Mouse (Mus musculus): ENCODE measurements around the gene Col27a1. TPM values are rescaled to one million over a fixed set of nuclear protein-coding genes. Genes with fewer than 3 reads are reported as not detected.
A peak's percentile ranks its signal among the peaks of the same experiment; 100 is the strongest.

Col27a1 gene
- total RNA-seq, 2 experiments from 2014 or later: 0.46 to 0.47 TPM

DNA sequence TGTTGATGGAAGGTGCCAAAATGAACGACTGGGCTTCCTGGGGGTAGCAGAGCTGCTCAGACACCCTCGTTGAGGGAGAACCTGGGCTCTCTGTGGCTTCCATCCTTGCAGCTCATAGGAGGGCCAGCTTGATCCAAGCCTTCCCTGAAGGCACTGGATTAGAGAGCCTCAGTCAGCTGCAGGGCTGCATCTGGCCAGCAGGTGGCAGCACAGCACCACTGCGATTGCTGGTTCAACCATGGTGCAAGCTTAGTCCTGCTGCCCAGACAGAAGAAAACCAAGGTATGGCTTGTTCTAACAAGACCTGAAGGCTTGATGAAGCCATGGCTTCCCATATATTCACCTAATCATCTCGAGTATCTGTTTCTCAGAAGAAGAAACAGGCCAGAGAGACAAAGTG is 154.8 kb downstream of the Col27a1 start:
- DNase-seq (ENCODE audit: low spot score): peak; percentile 87

DNA sequence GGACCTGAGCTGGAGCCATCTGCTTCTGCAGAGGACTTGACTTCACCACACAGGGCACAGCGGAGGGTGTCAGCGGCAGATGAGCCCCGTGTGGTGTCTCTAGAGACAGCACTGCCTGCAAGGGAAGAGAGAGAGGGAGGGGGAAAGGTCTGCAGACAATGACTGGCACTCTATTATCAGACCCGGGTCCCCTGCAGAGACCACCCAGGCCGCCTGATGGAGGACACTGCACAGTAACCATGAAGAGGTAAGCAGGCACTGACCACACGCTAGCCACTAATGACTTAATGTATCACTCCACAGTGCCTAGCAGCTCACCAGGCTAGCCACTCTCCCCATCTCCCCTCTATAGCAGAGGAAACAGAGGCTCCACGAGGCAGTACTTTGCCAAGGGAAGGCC is 157.1 kb downstream of the Col27a1 start:
- no peak for DNase-seq (ENCODE audit: low spot score)

DNA sequence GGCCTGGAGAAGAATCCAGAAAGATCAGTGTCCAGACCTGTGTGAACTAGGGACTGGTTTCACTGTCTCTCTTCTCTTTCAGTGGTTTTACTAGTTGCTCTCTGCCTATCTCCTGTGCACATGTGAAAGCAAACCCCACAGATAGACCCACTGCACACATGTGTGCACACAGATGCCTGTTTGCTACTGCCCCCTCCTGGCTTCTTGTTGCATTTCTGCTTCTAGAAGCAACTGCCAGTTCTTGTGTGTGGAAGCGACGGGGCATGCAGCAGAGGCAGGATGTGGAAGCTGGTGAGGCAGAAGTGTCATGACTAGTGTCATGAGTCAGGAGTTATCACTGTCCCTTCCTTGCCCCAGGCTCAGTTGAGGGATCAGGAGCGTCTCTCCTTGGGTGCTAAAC is 158.1 kb downstream of the Col27a1 start:
- peak; percentile 28 for DNase-seq (ENCODE audit: low spot score)

DNA sequence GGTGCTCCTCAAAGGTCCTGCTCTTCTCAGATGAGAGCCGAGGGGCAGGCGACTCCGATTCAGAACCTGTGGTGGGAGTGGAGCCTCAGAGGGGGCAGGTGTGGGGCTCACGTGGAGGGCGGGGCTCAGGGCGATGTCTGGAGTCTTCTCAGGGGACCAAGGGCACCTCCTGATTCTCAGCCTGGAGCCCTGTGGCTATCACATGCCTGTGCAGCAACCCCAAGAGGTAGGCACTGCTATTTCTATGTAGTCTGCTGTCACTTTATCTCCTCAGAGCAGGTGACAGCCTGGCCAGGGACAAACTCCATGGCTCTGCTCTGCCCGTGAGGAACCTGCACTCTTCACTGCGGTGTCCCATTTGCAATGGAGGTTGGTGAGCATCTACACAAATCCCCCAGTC is 159.6 kb downstream of the Col27a1 start:
- no peak for DNase-seq (ENCODE audit: low spot score)

DNA sequence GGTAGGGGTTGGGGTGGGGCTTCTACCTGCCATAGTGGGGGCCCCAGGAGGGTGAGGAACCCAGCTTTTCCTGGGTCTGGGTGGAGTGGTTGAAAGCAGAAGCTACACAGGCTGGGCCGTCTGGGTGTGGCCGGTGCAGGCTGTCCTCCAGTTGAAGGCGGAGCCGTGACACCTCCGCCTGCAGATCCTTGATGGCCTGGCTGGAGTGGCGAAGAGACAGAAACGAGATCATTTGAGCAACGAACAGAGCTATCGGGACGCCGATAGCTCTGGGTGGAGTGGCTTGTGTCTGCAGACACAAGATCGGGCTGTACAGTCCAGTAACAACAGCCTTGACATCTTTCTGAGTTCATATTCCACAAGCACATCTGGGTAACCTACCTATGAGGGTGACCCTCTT is 160.5 kb downstream of the Col27a1 start:
- no peak for DNase-seq (ENCODE audit: low spot score)

DNA sequence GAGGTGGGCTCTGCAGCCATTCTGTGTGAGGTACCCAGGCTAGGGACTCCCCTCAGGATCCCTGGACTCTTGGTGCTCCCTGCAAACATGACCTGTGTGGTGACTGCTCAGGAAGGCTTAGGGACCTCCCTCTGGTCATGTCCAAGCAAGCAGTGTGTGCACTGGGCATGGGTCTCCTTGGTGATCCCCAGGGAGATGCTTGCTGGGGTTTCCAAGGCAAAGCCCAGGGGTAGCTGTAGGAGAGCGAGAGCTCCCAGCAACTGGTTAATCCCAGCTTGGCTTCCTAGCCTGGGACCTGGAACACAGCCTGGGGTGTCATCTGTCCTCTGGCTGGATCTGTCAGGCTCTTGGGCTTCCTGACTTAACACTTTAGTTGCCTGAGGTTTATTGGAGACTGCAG is 161.6 kb downstream of the Col27a1 start:
- peak; percentile 64 for DNase-seq (ENCODE audit: low spot score)

DNA sequence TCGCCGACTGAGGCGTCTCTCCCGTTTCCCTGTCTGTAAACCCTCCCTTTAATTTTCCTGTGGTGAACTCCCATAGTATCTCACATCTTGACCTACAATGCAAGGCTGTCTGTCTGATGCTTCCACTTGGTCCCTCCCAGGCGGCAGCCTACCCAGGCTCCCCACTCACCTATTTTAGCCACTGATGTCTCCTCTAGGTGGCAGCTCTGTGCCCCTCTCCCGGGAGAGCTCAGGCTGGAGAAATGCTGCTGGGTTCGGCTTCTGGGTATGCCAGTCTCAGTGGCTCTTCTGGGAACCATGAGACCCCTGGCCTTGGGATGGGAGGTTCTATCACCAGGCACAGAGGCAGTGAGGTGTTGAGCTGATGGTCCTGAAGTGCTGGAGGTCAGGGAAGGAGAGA is 163.7 kb downstream of the Col27a1 start:
- DNase-seq (ENCODE audit: low spot score): no peak

DNA sequence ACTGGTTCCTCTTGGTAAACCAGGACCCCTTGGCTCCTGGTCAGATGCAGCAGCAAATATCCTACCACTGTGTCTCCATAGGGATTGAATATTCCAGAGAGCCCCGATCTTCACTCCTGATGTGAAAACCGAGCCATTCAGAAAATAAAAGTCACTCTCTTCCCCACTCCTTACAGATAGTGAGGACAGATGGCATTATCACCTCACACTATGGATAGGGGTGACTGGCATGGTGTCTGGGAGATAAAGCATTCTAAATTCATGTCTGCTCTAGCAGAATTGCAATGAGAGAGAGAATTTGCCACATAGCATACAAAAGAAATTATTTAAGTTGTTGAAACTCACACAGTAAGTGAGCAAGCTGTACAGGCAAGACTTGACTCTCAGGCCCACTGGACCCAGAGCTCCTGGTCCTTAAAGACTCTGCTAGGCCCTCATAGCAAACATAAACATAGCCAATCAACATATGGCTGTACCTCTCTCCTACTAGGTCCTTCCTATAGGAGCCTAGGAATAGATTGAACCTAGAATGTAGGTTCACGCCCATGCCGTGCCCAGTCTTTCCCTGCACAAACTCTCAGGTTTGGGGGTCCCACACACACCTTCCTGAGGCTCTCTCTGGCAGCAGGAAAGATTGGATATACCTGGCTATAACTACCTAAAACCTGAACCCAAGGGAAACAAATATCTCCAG is 169.0 kb downstream of the Col27a1 start:
- DNase-seq (ENCODE audit: low spot score): no peak

DNA sequence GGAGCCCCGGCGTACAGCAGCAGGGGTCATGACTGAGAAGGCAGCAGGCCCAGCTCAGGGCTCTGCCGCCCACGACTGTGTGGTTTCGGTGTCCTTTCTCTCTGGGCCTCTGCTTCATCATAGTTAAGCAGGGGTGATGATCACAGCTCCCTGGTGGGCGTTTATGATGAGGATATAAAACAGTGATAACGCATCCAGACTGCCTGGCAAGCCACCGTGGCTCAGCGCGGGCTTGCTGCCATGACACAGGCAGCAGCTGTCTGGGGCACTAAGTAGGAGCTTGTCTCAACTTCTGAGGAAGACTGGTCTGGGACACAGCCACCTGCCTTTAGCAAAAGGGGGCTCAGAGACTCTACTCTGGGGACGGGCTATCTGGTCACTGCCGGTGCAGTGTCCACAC is 169.7 kb downstream of the Col27a1 start:
- DNase-seq (ENCODE audit: low spot score): no peak

DNA sequence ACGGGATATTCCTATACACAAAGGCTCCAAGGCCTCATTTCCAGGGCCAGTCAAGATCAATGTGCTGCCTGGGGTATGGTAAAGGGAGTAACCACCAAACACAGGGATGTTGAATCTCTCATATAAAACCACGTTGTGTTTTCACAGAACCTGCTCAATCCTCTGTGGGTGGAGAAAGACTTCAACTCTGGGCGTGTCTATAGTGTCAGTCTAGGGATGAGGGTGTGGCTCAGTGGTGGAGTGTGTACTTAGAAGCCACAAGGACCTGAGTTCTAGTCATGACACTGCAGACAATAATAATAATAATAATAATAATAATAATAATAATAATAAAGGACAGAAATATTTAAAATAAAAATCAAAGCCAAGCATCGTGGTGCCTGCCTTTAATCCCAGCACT is 170.5 kb downstream of the Col27a1 start:
- no peak for DNase-seq (ENCODE audit: low spot score)

Small RNAs within 50 kb of the gene (microRNA-seq; reads per million reads assigned to microRNA genes)
- 485 reads per million, percentile 75 among the genes with 10 or more reads in this experiment for gene Mir455

Other genes with a start within 250 kb of the Col27a1 start
- gene Zfp618, start 248.4 kb upstream of the Col27a1 start, total RNA-seq (2021): under 1 TPM; 0.18 to 0.28 TPM
- 1 to 10 TPM in 1 of 2 experiments, not detected in 1; 1.1 TPM for gene Ambp, start 59.2 kb upstream of the Col27a1 start, total RNA-seq (2021)
- not detected for gene Kif12, start 41.9 kb upstream of the Col27a1 start, total RNA-seq (2021)
- gene Orm1, start 130.6 kb downstream of the Col27a1 start, total RNA-seq (2021): 1 to 10 TPM in 1 of 2 experiments, under 1 TPM in 1; 0.62 to 5.0 TPM
- gene Orm3, start 142.2 kb downstream of the Col27a1 start, total RNA-seq (2021): not detected
- under 1 TPM in 1 of 2 experiments, not detected in 1; 0.47 TPM for gene Orm2, start 148.4 kb downstream of the Col27a1 start, total RNA-seq (2021)
- gene Akna, start 189.3 kb downstream of the Col27a1 start, total RNA-seq (2021): 1 to 10 TPM in 1 of 2 experiments, under 1 TPM in 1; 0.82 to 1.5 TPM

Data from gastrocnemius, adult 18-20 months (tissue).